Mouse (Mus musculus): ENCODE results near the gene Adamtsl1. TPM values are rescaled to one million over a fixed set of nuclear protein-coding genes. Genes with fewer than 3 reads are reported as not detected.

Adamtsl1 gene
- total RNA-seq, 2 experiments from 2014 or later: 4.3 to 5.5 TPM

DNA sequence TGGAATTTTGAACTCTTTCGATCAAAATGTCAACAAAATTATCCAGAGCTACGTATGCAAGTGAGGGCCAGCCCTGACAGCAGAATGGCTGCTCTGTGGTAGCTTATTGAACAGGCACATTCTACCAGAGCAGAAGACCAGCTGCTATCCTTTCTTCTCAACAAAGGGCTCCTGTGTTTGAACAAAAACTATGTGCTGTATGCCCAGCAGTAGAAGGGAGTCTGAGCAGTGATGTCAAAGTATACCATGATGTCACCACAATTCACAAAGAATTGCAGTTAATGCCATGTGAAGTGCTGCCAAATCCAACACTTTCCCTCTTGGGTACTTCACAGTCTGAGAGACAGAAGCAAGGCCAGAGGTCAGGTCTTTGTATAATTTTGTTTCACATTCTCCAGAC lies 675.9 kb downstream of the Adamtsl1 start:
- H3K4me3 ChIP-seq: no peak overlapping the region
- DNase-seq (ENCODE audit: extremely low spot score in 1 of 2, low spot score in 2 of 2): no peak
- no peak overlapping the region for H3K27ac ChIP-seq
- intact Hi-C loops (cut with DNase I): no loop called here
- no peak for TF ChIP-seq CTCF (IDR thresholded peaks at IDR 0.05)

DNA sequence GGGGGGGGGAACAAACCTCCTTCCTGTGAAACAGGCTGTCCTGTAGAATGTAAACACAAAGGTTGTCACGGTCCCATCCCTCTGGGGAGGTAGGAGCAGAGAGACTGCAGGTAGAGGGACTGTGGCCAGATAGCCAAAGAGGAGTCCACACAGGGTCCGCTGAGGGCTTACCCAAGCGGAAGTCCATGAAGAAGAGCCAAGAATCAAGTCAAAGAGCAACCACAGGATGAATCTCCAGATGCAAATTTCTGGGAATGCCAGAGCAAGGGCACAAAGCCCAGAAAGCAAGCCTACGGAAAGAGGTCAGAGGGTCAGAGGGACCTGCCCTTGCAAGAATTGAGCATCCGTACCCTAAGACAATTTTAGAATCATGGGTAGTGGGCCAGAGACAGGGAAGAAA lies 677.2 kb downstream of the Adamtsl1 start:
- no peak overlapping the region for H3K4me3 ChIP-seq
- H3K27ac ChIP-seq: no peak overlapping the region
- DNase-seq (ENCODE audit: extremely low spot score in 1 of 2, low spot score in 2 of 2): no peak
- intact Hi-C loops (cut with DNase I): no loop called here
- no peak for TF ChIP-seq CTCF (IDR thresholded peaks at IDR 0.05)

DNA sequence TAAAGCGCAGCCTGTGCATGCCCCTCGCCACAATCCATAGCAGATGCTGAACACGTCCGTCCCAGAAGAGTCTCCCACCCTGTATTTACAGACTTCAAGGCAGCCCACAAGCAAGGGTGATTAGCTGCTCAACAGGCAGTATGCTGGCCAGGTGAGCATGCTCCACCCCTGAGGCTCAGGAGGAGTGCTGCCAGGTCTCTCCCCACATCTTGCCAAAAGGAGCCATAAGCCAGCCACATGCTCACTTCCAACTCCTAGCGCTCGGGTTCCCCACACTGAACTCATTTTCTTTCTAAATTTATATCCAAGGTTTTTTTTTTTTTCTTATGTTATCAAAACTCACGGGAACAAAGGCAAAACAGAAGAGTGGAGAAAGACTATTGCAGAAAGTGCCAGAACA lies 687.8 kb downstream of the Adamtsl1 start:
- H3K27ac ChIP-seq: no peak overlapping the region
- no peak for TF ChIP-seq CTCF (IDR thresholded peaks at IDR 0.05)
- DNase-seq (ENCODE audit: extremely low spot score in 1 of 2, low spot score in 2 of 2): no peak
- intact Hi-C loops (cut with DNase I): no loop called here
- H3K4me3 ChIP-seq: no peak overlapping the region

- intact Hi-C loops (cut with DNase I): no loop called here
- DNase-seq (ENCODE audit: extremely low spot score in 1 of 2, low spot score in 2 of 2): no peak
- no peak overlapping the region for H3K4me3 ChIP-seq
- TF ChIP-seq CTCF (IDR thresholded peaks at IDR 0.05): no peak
- H3K27ac ChIP-seq: no peak overlapping the region
Measured at GRCm38 (mm10) chr4:86203288-86203687, 689.3 kb downstream of the Adamtsl1 start.

GRCm38 (mm10) chr4:86224875-86225274 lies 710.9 kb downstream of the Adamtsl1 start:
- DNase-seq (ENCODE audit: extremely low spot score in 1 of 2, low spot score in 2 of 2): no peak
- H3K4me3 ChIP-seq: no peak overlapping the region
- intact Hi-C loops (cut with DNase I): no loop called here
- no peak overlapping the region for H3K27ac ChIP-seq
- TF ChIP-seq CTCF (IDR thresholded peaks at IDR 0.05): no peak

DNA sequence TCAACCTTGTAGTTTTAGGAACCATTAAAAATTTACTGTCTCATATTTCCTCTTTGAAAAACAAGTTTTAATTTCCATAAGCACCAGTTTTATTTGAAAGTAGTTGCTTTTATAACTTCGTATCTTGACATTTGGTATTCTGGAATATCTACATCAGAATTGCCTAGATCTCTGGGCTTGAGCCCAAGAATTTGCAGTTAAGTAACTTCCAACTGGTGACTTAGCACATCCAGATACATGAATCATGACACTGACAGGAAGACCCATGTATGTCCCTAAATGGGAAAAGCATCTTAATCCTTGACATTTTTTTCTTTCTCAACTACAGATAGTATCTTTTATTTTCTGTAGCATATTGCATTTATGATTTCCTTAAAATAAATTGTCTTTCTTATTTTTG lies 713.1 kb downstream of the Adamtsl1 start:
- no peak for DNase-seq (ENCODE audit: extremely low spot score in 1 of 2, low spot score in 2 of 2)

GRCm38 (mm10) chr4:86233197-86233596 lies 719.2 kb downstream of the Adamtsl1 start:
- intact Hi-C loops (cut with DNase I): no loop called here
- TF ChIP-seq CTCF (IDR thresholded peaks at IDR 0.05): peak; percentile 1
- DNase-seq (ENCODE audit: extremely low spot score in 1 of 2, low spot score in 2 of 2): peak in 1 of 2 experiments; percentile 10
- Histone ChIP-seq H3K4me3 (no peak overlapping the region), H3K27ac (no peak overlapping the region)

More for the DNA sequence above, 713.1 kb downstream of the Adamtsl1 start:
- H3K27ac ChIP-seq: no peak overlapping the region; the same call in 1 of the 2 replicates
- intact Hi-C loops (cut with DNase I): no loop called here
- no peak for TF ChIP-seq CTCF (IDR thresholded peaks at IDR 0.05)
- no peak overlapping the region for H3K4me3 ChIP-seq

GRCm38 (mm10) chr4:86241854-86242424 lies 728.0 kb downstream of the Adamtsl1 start:
- intact Hi-C loops (cut with DNase I): no loop called here
- Histone ChIP-seq H3K27ac (no peak overlapping the region), H3K4me3 (no peak overlapping the region)
- no peak for DNase-seq (ENCODE audit: extremely low spot score in 1 of 2, low spot score in 2 of 2)
- TF ChIP-seq CTCF (IDR thresholded peaks at IDR 0.05): no peak; the same call in 1 of the 2 replicates

- intact Hi-C loops (cut with DNase I): no loop called here
- Histone ChIP-seq H3K4me3 (no peak overlapping the region), H3K27ac (no peak overlapping the region)
- no peak for DNase-seq (ENCODE audit: extremely low spot score in 1 of 2, low spot score in 2 of 2)
- TF ChIP-seq CTCF (IDR thresholded peaks at IDR 0.05): no peak
Measured at GRCm38 (mm10) chr4:86270085-86270484, 756.1 kb downstream of the Adamtsl1 start.

DNA sequence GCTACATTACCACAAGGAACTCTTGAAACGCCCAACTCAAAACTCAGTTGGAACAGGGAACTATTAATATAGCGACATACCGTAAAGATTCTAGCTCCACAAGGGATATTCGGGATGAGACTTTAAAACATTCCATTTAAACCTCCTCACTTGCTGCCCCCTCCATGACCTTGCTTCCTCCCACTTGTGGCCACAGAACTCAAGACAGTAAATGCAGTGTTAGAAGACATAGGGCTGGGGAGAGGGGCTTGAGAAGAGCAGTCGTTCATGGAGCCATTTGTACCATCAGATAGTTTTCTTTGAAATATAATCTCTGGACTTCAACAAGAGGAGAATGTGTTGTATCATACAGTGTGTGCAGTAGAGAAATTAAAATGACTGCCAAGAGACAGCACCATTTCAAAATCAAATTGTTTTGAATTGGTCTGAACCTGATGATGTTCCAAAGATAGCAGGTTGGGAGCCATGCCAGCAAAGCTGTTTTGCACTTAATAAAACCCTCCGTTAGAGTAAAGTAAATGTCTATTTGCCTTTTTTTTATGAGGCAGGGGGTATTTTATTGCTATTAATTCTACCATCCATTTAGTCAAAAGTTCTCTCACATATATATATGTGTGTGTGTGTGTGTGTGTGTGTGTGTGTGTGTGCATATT lies 759.9 kb downstream of the Adamtsl1 start:
- no peak for DNase-seq (ENCODE audit: extremely low spot score in 1 of 2, low spot score in 2 of 2)
- TF ChIP-seq CTCF (IDR thresholded peaks at IDR 0.05): no peak
- H3K27ac ChIP-seq: no peak overlapping the region
- intact Hi-C loops (cut with DNase I): no loop called here
- H3K4me3 ChIP-seq: no peak overlapping the region

DNA sequence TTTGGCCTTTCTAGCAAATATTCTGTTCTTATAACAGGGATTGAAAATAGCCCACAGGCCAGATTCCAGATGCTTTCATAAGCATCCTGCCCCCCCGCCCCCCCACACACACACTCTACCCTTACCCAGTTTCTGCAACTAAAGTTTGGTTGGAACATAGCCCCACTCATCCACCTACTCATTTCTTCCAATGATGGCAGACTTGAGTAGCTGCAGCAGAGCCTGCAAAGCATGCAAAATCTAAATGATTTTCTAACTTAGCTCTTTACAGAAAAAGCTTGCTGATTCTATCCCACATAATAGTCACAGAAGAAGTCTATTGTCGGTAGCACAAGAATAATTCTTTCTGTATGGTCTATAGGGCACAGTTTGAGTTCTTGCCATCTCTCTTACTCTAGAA lies 760.7 kb downstream of the Adamtsl1 start:
- H3K27ac ChIP-seq: peak overlapping the region; percentile 50
- intact Hi-C loops (cut with DNase I): no loop called here
- DNase-seq (ENCODE audit: extremely low spot score in 1 of 2, low spot score in 2 of 2): no peak
- H3K4me3 ChIP-seq: no peak overlapping the region
- no peak for TF ChIP-seq CTCF (IDR thresholded peaks at IDR 0.05)

- Histone ChIP-seq H3K4me3 (no peak overlapping the region), H3K27ac (no peak overlapping the region)
- no peak for TF ChIP-seq CTCF (IDR thresholded peaks at IDR 0.05)
- no peak for DNase-seq (ENCODE audit: extremely low spot score in 1 of 2, low spot score in 2 of 2)
- intact Hi-C loops (cut with DNase I): no loop called here
Measured at GRCm38 (mm10) chr4:86276021-86276813, 762.2 kb downstream of the Adamtsl1 start.

Data from left cerebral cortex, adult 2 months (tissue).